Mouse (Mus musculus): ENCODE data around the gene Mta3. TPM values are rescaled to one million over a fixed set of nuclear protein-coding genes. Genes with fewer than 3 reads are reported as not detected.
"Not testable (repeated sequence)": the region's sequence is repeated elsewhere in the genome, so short reads cannot be mapped to it uniquely, and the experiment has no call there.

Gene Mta3
- polyA plus RNA-seq, 1 experiment from 2014 or later: 37.0 TPM

DNA sequence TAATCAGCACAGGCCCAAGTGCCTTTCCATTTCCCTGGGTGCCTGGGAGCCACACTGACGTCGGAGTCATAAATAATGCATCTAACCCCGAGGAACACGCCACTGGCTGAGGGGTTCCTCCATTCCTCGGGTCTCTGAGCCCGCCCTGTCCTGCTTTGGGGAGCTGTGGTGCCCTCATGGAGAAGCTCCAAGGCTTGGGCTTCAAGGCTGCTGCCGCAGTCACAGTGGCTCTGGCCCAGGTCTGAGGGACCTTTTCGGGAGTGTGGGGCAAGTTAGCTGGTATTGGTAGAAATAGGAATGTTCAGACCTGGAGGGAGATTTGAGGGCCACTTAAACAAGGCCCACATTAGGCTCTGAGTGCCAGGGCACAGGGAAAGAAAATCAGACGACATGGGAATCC lies 12.0 kb upstream of the Mta3 start:
- Histone ChIP-seq H3K4me1 (replicated peaks) (no peaks in the 10 kb centered on the region), H3K9me3 (no peaks in the 10 kb centered on the region), H3K4me2 (no peak overlapping the region), H3K27ac (replicated peaks) (no peak overlapping the region), H3K9ac (no peak overlapping the region), H3K4me3 (no peak overlapping the region), H3K36me3 (no peaks in the 10 kb centered on the region), H3K27me3 (no peaks in the 10 kb centered on the region)
- 73% methylated on average over 9 of the region's 9 CpGs for WGBS
- no peak for ATAC-seq (ENCODE audit: low FRiP score, low read depth)

DNA sequence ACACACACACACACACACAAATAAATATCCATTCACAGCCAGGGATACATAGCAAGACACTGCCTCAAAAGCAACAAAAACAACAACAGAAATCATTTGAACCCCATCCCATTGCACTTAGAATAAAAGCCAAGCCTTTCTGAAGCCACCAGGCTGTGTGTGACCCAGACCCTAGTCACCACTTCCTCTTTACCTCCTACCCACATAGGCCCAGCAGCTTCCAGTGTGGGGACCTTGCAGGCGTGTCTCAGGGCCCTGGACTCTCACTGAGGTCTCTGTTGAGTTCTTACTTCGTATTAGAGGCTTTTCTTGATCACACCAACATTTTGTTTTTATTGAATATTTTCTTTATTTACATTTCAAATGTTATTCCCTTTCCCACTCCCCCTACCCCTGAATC lies 10.2 kb upstream of the Mta3 start:
- WGBS: 80% methylated on average over 2 of the region's 2 CpGs
- Histone ChIP-seq H3K36me3 (no peaks in the 10 kb centered on the region), H3K9me3 (no peaks in the 10 kb centered on the region), H3K27me3 (no peaks in the 10 kb centered on the region), H3K4me3 (no peak overlapping the region), H3K9ac (no peak overlapping the region), H3K27ac (replicated peaks) (no peak overlapping the region), H3K4me1 (replicated peaks) (no peaks in the 10 kb centered on the region), H3K4me2 (no peak overlapping the region)
- no peak for ATAC-seq (ENCODE audit: low FRiP score, low read depth)

DNA sequence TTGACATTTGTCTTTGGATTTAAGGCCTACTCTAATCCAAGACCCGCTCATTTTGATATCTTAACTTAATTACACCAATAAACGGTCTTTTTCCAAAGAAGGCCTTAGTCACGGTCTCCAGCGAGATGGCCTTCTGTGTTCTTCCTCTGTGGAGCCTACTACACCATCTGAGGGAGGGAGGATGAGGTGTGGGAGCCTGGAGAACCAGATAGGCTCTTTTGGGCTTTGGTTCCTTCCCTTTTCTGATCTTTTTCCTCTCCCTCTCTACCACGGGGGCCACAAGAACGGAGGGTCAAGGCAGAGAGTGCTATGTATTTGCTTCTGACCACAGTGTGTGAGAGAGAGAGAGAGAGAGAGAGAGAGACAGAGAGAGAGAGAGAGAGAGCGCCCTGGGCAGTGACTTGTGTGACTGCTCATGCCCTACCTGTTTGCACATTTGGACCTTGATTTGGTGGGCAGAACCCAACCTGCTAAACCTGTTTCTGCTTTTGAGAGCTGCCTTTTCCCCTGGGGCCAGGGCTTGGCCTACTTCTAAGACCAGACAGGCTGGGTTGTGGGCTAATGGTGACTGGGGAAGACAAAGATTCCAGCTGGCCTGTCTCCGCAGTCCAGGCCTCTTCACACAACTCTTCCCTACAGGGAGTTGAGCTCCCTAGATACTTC lies 6.8 kb upstream of the Mta3 start:
- Histone ChIP-seq H3K27ac (replicated peaks) (no peak overlapping the region), H3K4me2 (no peak overlapping the region), H3K4me1 (replicated peaks) (no peaks in the 10 kb centered on the region), H3K27me3 (no peaks in the 10 kb centered on the region), H3K9ac (no peak overlapping the region), H3K9me3 (no peaks in the 10 kb centered on the region), H3K4me3 (no peak overlapping the region), H3K36me3 (no peaks in the 10 kb centered on the region)
- WGBS: 85% methylated on average over 8 of the region's 8 CpGs
- no peak for ATAC-seq (ENCODE audit: low FRiP score, low read depth)

DNA sequence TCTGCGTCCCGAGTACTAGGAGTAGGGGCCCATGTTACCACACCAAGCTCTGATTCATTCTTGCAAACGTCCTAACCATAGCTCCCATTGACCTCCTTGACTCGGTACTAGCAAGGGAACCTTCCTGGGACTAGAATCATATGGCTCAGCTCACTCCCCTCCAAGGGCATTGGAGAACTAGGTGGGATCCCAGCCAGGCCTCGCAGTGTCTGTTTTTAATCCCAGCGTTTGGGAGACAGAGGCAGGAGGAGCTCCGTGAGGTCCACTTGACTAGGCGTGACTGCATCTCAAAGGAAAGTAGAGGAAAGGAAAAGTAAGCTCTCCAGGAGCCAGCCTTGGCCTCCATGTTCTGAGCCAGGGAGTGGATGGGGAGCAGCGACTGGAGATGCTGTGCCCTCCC lies 5.8 kb upstream of the Mta3 start:
- Histone ChIP-seq H3K4me1 (replicated peaks) (peaks cover 4% of the 10 kb centered on the region), H3K9me3 (no peaks in the 10 kb centered on the region), H3K27me3 (no peaks in the 10 kb centered on the region), H3K27ac (replicated peaks) (no peak overlapping the region), H3K4me2 (no peak overlapping the region), H3K9ac (no peak overlapping the region), H3K36me3 (no peaks in the 10 kb centered on the region), H3K4me3 (no peak overlapping the region)
- no peak for ATAC-seq (ENCODE audit: low FRiP score, low read depth)
- WGBS: 85% methylated on average over 9 of the region's 9 CpGs

DNA sequence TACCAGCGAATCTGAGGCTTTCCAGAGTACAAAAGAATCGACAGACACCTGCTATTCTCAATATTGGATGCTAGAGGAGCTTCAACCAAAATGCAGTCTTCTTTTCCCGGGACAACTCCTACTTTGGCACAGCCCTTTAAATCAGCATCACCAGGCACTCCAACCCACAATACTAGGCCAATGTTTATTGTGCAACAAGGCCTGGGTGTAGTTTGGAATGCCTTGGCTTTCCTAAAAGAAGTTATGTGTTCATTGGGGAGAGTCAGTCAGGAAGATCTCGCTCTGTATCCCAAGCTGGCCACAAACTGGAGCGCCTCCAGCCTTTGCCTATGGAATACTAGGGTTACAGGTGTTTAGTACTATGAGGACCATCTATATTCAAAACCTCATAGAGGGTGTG lies 1.5 kb upstream of the Mta3 start:
- Histone ChIP-seq H3K36me3 (no peaks in the 10 kb centered on the region), H3K9me3 (no peaks in the 10 kb centered on the region), H3K27ac (replicated peaks) (no peak overlapping the region), H3K9ac (no peak overlapping the region), H3K4me2 (no peak overlapping the region; the same call in 1 of the 2 replicates), H3K27me3 (no peaks in the 10 kb centered on the region), H3K4me3 (no peak overlapping the region), H3K4me1 (replicated peaks) (peaks cover 25% of the 10 kb centered on the region)
- WGBS: 83% methylated on average over 5 of the region's 5 CpGs
- ATAC-seq (ENCODE audit: low FRiP score, low read depth): no peak

DNA sequence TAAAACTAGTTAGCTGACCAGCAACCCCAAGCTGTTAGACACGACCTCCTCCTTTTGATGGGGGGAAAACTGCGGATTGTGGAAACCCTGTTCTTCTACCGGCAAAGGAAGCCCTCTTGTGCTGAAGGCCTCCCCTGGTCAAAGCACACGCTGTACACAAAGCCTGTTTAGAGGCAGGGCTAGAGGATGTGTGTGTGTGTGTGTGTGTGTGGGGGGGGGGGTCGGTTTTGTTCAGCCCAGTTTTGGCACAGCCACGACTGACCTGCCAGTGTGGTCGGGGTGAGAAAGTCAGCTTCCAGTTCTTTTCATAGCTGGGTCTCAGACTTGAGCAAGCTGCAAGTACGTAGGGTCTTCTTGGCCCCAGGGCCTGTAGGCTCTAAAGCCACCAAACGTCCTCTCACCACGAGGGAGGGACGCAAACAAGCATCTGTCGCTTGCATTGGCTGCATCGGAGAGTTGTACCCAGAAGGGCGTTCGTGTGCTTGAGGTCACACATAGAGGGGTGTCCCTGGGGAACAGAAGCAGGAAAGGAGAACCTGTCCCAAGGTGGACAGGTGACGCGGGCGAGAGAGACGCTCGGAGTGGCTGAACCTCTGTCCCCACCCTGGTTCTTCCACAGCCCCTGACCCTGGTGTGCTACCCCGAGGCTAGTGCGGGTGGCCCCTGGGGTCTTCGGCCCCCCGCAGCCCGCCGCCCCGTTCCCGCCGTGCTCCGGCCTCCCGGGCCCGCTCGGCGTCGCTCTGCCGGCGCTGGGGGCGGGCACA lies 429 bp upstream of the Mta3 start:
- H3K9me3 ChIP-seq: no peaks in the 10 kb centered on the region
- H3K9ac ChIP-seq: peak overlapping the region; percentile 76
- peaks cover 25% of the 10 kb centered on the region for H3K4me1 ChIP-seq (replicated peaks)
- peak overlapping the region; percentile 93 for H3K4me2 ChIP-seq
- no peaks in the 10 kb centered on the region for H3K36me3 ChIP-seq
- WGBS: under 1% methylated on average over 34 of the region's 38 CpGs
- peak overlapping the region; percentile 89 for H3K27ac ChIP-seq (replicated peaks)
- no peaks in the 10 kb centered on the region for H3K27me3 ChIP-seq
- peak overlapping the region; percentile 76 for H3K4me3 ChIP-seq
- peak; percentile 67 for ATAC-seq (ENCODE audit: low FRiP score, low read depth)

DNA sequence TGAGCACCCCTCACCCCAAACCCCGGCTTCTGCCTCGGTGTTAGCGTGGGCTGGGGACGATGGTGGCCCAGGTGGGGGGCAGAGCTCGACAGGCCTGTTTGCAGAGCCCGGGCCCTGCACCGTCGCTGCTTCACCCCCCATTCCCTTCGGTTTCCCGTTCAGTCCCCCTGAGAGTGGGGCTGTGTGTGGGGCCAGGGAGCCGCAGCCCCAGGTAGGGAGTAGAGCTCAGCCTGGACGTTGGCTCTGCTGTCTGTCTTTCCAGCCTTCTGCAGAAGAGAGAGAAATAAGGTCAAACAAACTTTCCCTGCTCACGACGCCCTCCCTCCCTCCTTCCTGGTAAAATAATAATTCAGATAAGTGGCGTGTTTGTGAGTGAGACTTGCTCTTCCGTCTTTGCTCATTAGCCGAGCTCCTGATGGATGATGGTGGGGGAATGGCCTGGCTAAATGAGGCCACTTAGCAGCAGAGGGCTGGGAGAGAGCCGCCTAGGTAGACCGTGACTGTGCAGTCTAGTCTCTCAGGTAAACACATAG lies 697 bp downstream of the Mta3 start:
- H3K27me3 ChIP-seq: no peaks in the 10 kb centered on the region
- peak; percentile 74 for ATAC-seq (ENCODE audit: low FRiP score, low read depth)
- under 1% methylated on average over 19 of the region's 19 CpGs for WGBS

DNA sequence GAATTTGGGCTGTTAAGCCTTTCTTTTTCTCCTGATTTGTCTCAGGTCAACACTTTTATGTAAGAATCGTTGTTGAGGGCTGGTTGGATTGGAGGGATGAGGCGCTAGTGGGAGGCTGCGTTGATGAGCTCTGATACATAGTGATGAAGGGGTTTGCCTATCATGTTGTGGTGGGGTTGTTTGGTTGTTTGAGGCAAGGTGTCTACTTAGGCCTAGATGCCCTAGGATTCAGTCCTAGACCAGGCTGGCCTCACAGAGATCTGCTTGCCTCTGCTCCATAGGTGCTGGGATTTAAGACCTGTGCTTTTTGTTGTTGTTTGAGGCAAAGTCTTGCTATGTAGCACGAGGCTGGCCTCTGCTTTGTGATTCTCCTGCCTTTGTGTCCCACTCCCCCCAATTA lies 1.4 kb downstream of the Mta3 start:
- peaks cover 25% of the 10 kb centered on the region for H3K4me1 ChIP-seq (replicated peaks)
- 74% methylated on average over 4 of the region's 4 CpGs for WGBS
- no peaks in the 10 kb centered on the region for H3K36me3 ChIP-seq
- H3K4me2 ChIP-seq: peak overlapping the region; percentile 93
- no peak overlapping the region for H3K27ac ChIP-seq (replicated peaks)
- H3K27me3 ChIP-seq: no peaks in the 10 kb centered on the region
- H3K9ac ChIP-seq: no peak overlapping the region
- H3K4me3 ChIP-seq: peak overlapping the region; percentile 76
- no peak for ATAC-seq (ENCODE audit: low FRiP score, low read depth)
- no peaks in the 10 kb centered on the region for H3K9me3 ChIP-seq

More for the DNA sequence above, 697 bp downstream of the Mta3 start:
- Histone ChIP-seq H3K4me1 (replicated peaks) (peaks cover 25% of the 10 kb centered on the region), H3K9ac (peak overlapping the region; percentile 76), H3K36me3 (no peaks in the 10 kb centered on the region), H3K4me2 (peak overlapping the region; percentile 93), H3K9me3 (no peaks in the 10 kb centered on the region), H3K4me3 (peak overlapping the region; percentile 76), H3K27ac (replicated peaks) (peak overlapping the region; percentile 89)

DNA sequence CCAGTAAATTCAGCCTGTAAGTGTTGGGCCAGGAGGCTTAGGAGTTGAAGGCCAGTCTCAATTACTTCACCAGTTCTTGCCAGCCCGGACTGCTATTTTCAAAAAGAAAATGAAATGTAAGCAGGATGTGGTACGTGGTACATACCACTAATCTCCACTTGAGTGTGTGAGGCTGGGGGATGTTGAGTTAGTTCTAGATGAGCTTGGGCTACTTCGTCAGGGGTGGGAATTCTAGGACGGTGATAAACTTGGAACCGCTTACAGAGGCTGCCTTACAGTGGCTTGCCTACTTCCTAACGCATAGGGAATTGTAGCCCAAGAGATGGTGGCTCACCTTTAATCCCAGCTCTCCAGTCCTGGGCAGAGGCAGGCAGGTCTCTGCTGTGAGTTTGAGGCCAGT lies 1.9 kb downstream of the Mta3 start:
- Histone ChIP-seq H3K9ac (no peak overlapping the region), H3K4me3 (no peak overlapping the region), H3K4me2 (no peak overlapping the region), H3K36me3 (no peaks in the 10 kb centered on the region), H3K9me3 (no peaks in the 10 kb centered on the region), H3K4me1 (replicated peaks) (peaks cover 25% of the 10 kb centered on the region), H3K27ac (replicated peaks) (no peak overlapping the region), H3K27me3 (no peaks in the 10 kb centered on the region)
- no peak for ATAC-seq (ENCODE audit: low FRiP score, low read depth)
- 93% methylated on average over 6 of the region's 6 CpGs for WGBS

DNA sequence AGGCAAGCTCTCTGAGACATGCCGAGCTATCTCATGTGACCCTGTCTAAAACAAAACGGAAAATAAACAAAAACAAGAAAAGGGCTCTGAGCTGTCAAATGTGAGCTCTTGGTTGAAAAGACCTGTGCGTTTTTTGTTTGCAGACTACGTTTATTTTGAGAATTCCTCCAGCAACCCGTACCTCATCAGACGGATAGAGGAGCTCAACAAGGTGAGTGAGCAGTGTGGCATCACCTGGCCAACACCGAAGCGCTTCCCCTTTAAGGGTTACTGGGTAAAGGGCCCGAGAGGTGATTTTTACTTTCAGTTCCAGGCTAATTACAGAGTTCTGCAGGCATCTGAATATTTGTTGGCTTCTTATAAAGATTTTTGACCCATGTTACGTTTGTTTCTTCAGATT lies 2.3 kb downstream of the Mta3 start:
- Histone ChIP-seq H3K4me3 (no peak overlapping the region), H3K4me2 (no peak overlapping the region), H3K27me3 (no peaks in the 10 kb centered on the region), H3K9ac (no peak overlapping the region), H3K9me3 (no peaks in the 10 kb centered on the region), H3K36me3 (no peaks in the 10 kb centered on the region), H3K27ac (replicated peaks) (no peak overlapping the region), H3K4me1 (replicated peaks) (peaks cover 25% of the 10 kb centered on the region)
- 90% methylated on average over 10 of the region's 10 CpGs for WGBS
- no peak for ATAC-seq (ENCODE audit: low FRiP score, low read depth)

DNA sequence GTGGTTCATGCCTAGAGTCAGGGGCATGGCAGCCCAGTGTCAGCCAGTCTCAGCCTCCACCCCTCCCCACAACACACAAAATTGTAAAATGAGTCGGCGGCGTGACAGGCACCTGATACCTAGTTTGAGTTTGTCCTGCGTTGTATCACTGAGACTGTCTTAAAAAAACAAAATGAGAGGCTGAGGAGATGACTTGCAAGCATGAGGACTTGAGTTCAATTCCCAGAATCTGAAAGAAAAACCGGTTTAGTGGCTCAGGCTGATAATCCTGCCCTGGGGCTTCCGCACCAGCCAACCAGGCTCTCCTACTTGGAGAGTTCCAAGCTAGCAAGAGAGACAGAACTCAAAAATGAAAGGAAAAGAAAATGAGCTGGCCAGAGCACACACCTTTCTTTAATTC lies 2.9 kb downstream of the Mta3 start:
- 95% methylated on average over 6 of the region's 6 CpGs for WGBS
- no peak for ATAC-seq (ENCODE audit: low FRiP score, low read depth)
- peaks cover 25% of the 10 kb centered on the region for H3K4me1 ChIP-seq (replicated peaks)
- H3K27ac ChIP-seq (replicated peaks): no peak overlapping the region
- no peak overlapping the region for H3K4me2 ChIP-seq
- H3K4me3 ChIP-seq: no peak overlapping the region
- no peaks in the 10 kb centered on the region for H3K36me3 ChIP-seq
- no peaks in the 10 kb centered on the region for H3K9me3 ChIP-seq
- H3K27me3 ChIP-seq: no peaks in the 10 kb centered on the region
- no peak overlapping the region for H3K9ac ChIP-seq

DNA sequence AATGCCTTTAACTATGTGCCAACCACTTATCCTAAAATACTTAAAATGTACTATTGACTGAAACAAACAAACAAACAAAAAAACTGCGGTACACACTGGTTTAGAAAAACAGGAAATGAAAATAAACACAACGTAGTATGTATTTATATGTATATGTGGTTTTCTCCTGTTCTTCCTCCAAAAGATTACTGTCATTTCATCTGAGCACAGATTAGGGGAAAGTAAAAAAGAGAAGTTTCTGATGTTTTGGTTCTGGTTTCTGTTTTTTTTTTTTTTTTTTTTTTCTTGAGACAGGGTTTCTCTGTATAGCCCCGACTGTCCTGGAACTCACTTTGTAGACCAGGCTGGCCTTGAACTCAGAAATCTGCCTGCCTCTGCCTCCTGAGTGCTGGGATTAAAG lies 3.6 kb downstream of the Mta3 start:
- not testable (repeated sequence) for ATAC-seq (ENCODE audit: low FRiP score, low read depth); H3K36me3 ChIP-seq; H3K9me3 ChIP-seq; H3K27ac ChIP-seq (replicated peaks); H3K4me2 ChIP-seq; H3K9ac ChIP-seq; H3K4me3 ChIP-seq; H3K27me3 ChIP-seq
- WGBS: 94% methylated on average over 3 of the region's 3 CpGs
- peaks cover 25% of the 10 kb centered on the region for H3K4me1 ChIP-seq (replicated peaks)
